Mouse (Mus musculus) gastrocnemius, adult 18-20 months (tissue): ENCODE data around the gene Plod1. TPM values are rescaled to one million over a fixed set of nuclear protein-coding genes. Genes with fewer than 3 reads are reported as not detected.

Experiments used
- DNase-seq: peaks from one replicate; pipeline ENCODE4 v3.0.0; 2021; ENCODE audit warnings: low spot score
- total RNA-seq, 2 experiments: library from RNA; stranded (reverse); gene quantifications; 2 replicates each; pipeline ENCODE4 v1.2.3; 2021

The Plod1 gene
- total RNA-seq, 2 experiments from 2014 or later, result 16.0 to 17.2 TPM

GRCm38 (mm10) chr4:147938148-147939096 is 1.9 kb upstream of the Plod1 start:
- DNase-seq, result peak; percentile 65

- no peak for DNase-seq
These were observed 919 bp upstream of the Plod1 start for GRCm38 (mm10) chr4:147937486-147937885.

- no peak for DNase-seq
These were observed 454 bp upstream of the Plod1 start for GRCm38 (mm10) chr4:147937021-147937420.

- DNase-seq, result no peak
These were observed 663 bp downstream of the Plod1 start for GRCm38 (mm10) chr4:147935904-147936303.

GRCm38 (mm10) chr4:147934611-147935010 is 2.0 kb downstream of the Plod1 start:
- DNase-seq, result no peak

GRCm38 (mm10) chr4:147934134-147934533 is 2.4 kb downstream of the Plod1 start:
- no peak for DNase-seq

- no peak for DNase-seq
These were observed 5.6 kb downstream of the Plod1 start for GRCm38 (mm10) chr4:147930946-147931345.

GRCm38 (mm10) chr4:147928540-147928939 is 8.0 kb downstream of the Plod1 start:
- DNase-seq, result no peak

- DNase-seq, result no peak
These were observed 8.4 kb downstream of the Plod1 start for GRCm38 (mm10) chr4:147928136-147928535.

GRCm38 (mm10) chr4:147927705-147928104 is 8.9 kb downstream of the Plod1 start:
- peak; percentile 53 for DNase-seq

- no peak for DNase-seq
These were observed 14.2 kb downstream of the Plod1 start for GRCm38 (mm10) chr4:147922341-147922740.

- DNase-seq, result no peak
These were observed 15.6 kb downstream of the Plod1 start for GRCm38 (mm10) chr4:147920973-147921372.

- peak; percentile 60 for DNase-seq
These were observed 18.0 kb downstream of the Plod1 start for GRCm38 (mm10) chr4:147918459-147919121.

- no peak for DNase-seq
These were observed 27.1 kb downstream of the Plod1 start for GRCm38 (mm10) chr4:147909486-147909885.

- DNase-seq, result peak; percentile 57
These were observed 30.3 kb downstream of the Plod1 start for GRCm38 (mm10) chr4:147906230-147906629.

- DNase-seq, result no peak
These were observed 31.4 kb downstream of the Plod1 start for GRCm38 (mm10) chr4:147905090-147905659.

GRCm38 (mm10) chr4:147904313-147905089 is 32.1 kb downstream of the Plod1 start, which contains the start of gene Mfn2:
Gene Mfn2, minus strand, starts transcription at chr4:147904704.
- DNase-seq, result peak; percentile 92

- DNase-seq, result no peak
These were observed 33.0 kb downstream of the Plod1 start for GRCm38 (mm10) chr4:147903601-147904000.

GRCm38 (mm10) chr4:147902906-147903500 is 33.6 kb downstream of the Plod1 start:
- DNase-seq, result no peak

- DNase-seq, result no peak
These were observed 36.1 kb downstream of the Plod1 start for GRCm38 (mm10) chr4:147900452-147900851.

- DNase-seq, result peak; percentile 76
These were observed 39.2 kb downstream of the Plod1 start for GRCm38 (mm10) chr4:147897348-147897747.
